Mouse (Mus musculus): Measurements from ENCODE around the gene Dmrta2. TPM values are rescaled to one million over a fixed set of nuclear protein-coding genes. Genes with fewer than 3 reads are reported as not detected.

Gene Dmrta2
- polyA plus RNA-seq, 1 experiment from 2014 or later = 2.4 TPM

DNA sequence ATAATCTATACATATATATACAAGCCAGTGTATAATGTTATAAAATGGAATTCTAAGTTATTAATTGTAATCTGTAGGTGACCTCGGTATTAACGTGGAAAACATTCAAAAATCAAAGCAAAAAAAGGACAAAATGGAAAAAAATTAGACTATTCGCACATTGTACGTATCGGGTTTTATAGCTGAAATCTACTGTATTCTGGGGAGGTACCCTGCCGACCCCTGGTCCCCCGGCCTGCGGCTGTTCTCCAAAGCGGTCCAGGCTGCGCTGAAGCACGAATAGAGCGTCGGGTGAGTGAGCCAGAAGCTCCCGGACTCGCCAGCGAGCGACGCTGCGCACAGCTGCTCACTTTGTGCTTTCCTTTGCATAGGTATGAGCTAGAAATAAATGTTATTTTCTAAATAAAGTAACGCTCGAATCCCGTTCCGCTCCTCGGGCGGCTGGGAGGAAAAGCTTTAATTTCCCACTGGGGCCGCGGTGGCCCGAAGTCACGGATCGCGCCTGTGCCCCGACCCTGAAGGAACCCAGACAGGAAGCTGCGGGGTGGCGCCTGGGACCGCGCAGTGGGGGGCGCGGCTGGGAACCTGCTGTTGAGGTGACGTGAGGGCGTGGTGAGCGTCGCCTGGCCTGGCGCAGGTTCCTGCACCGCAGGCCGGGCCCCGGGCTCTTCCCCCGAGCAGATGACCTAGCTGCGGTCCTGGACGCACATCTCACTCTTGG, 5.6 kb downstream of the Dmrta2 start:
- Histone ChIP-seq H3K9me3 (ENCODE audit: control insufficient read depth, low read length) (no peaks in the 10 kb centered on the region), H3K9ac (replicated peaks; ENCODE audit: low read depth, low read length) (peak overlapping the region; percentile 44), H3K36me3 (ENCODE audit: control insufficient read depth, insufficient read depth) (no peaks in the 10 kb centered on the region), H3K4me2 (ENCODE audit: low read length) (peak overlapping the region; percentile 63), H3K4me1 (replicated peaks; ENCODE audit: control insufficient read depth, insufficient read depth, low read length) (peaks cover 38% of the 10 kb centered on the region), H3K27me3 (replicated peaks; ENCODE audit: control insufficient read depth, insufficient read depth, low read length) (peaks cover 39% of the 10 kb centered on the region), H3K27ac (ENCODE audit: low read length) (peak overlapping the region; percentile 8), H3K4me3 (replicated peaks; ENCODE audit: low read length) (peak overlapping the region; percentile 23)
- under 1% methylated on average over 40 of the region's 49 CpGs for WGBS
- ATAC-seq = no peak

DNA sequence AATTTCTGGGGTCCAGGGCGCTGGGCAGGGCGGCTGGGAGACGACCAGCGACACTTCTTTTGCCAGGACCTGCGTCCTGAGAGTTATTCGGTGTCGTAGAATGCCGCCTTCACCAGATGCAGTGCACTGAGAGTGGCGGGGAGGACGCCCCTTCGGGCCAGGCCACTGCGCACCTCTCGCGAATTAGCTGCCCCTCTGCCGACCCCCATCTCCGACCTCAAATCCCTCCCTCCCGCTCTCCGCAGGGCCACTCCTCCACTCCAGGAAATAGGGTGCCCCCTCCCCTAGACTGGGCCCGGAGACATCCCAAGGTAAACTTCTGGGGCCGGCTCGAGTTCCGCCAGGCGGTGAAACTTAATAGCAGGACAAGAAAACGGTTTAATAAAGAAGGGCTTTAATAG, 6.2 kb downstream of the Dmrta2 start:
- under 1% methylated on average over 24 of the region's 24 CpGs for WGBS
- Histone ChIP-seq H3K36me3 (ENCODE audit: control insufficient read depth, insufficient read depth) (no peaks in the 10 kb centered on the region), H3K27me3 (replicated peaks; ENCODE audit: control insufficient read depth, insufficient read depth, low read length) (peaks cover 38% of the 10 kb centered on the region), H3K4me2 (ENCODE audit: low read length) (peak overlapping the region; percentile 63), H3K4me1 (replicated peaks; ENCODE audit: control insufficient read depth, insufficient read depth, low read length) (peaks cover 38% of the 10 kb centered on the region), H3K4me3 (replicated peaks; ENCODE audit: low read length) (peak overlapping the region; percentile 23), H3K9ac (replicated peaks; ENCODE audit: low read depth, low read length) (peak overlapping the region; percentile 44), H3K27ac (ENCODE audit: low read length) (peak overlapping the region; percentile 65), H3K9me3 (ENCODE audit: control insufficient read depth, low read length) (no peaks in the 10 kb centered on the region)
- peak; percentile 13; the same call in 1 of the 2 replicates for ATAC-seq

DNA sequence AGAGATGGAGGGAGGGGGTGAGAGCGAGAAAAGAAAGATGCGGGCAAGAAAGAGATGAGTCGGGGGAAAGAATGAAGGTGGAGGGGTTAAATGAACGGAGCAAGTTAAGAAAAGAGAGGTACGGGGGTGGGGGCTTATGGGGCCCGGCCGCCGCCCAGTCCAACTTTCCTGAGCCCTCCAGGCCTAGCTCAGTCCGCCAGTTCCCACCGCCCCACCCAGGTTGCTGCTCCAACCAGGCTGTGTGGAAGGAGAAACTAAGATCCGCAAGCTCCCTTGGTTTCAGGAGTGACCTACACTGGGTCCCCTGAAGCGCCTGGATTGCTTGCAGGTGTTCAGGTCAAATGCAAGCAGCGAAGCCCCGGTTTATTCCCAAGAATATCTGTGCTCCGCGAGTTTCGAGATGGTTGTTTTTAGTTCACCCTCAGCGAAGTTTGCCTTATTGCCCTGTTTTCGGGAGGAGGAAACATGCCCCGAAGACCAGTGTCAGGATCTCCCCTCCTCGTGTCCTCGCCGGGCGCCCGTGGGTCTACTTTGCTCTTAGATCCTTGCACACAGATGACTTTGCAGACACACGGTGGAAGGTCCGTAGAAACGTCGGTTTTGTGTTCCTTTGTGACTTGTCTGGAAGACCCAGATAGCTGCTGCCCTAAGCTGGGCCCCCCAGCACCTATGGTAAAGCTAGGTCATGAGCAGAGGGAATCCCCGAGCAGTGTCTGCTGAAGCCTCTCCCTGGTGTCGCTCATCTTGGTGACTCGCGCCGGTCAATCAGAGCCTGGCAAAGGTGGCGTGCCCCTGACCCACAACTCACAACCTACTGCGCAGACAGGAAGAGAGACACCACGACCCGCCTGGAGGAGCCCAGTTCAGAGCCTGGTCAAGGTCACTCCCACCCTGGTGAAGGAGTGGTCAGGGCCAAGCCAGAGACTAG, 6.9 kb downstream of the Dmrta2 start:
- peak overlapping the region; percentile 63 for H3K4me2 ChIP-seq (ENCODE audit: low read length)
- no peak for ATAC-seq
- H3K36me3 ChIP-seq (ENCODE audit: control insufficient read depth, insufficient read depth) = no peaks in the 10 kb centered on the region
- H3K4me1 ChIP-seq (replicated peaks; ENCODE audit: control insufficient read depth, insufficient read depth, low read length) = peaks cover 35% of the 10 kb centered on the region
- 2% methylated on average over 37 of the region's 38 CpGs for WGBS
- H3K9me3 ChIP-seq (ENCODE audit: control insufficient read depth, low read length) = no peaks in the 10 kb centered on the region
- peak overlapping the region; percentile 65 for H3K27ac ChIP-seq (ENCODE audit: low read length)
- peak overlapping the region; percentile 16; the same call in 1 of the 2 replicates for H3K4me3 ChIP-seq (replicated peaks; ENCODE audit: low read length)
- H3K9ac ChIP-seq (replicated peaks; ENCODE audit: low read depth, low read length) = peak overlapping the region; percentile 41
- peaks cover 39% of the 10 kb centered on the region for H3K27me3 ChIP-seq (replicated peaks; ENCODE audit: control insufficient read depth, insufficient read depth, low read length)

- H3K9ac ChIP-seq (replicated peaks; ENCODE audit: low read depth, low read length) = peak overlapping the region; percentile 41; the same call in 1 of the 2 replicates
- H3K4me2 ChIP-seq (ENCODE audit: low read length) = peak overlapping the region; percentile 63
- H3K27me3 ChIP-seq (replicated peaks; ENCODE audit: control insufficient read depth, insufficient read depth, low read length) = peaks cover 36% of the 10 kb centered on the region
- H3K27ac ChIP-seq (ENCODE audit: low read length) = 0 out of 2 replicates have a peak overlapping the region, but pooled peaks have one; percentile 65
- no peaks in the 10 kb centered on the region for H3K9me3 ChIP-seq (ENCODE audit: control insufficient read depth, low read length)
- no peak overlapping the region for H3K4me3 ChIP-seq (replicated peaks; ENCODE audit: low read length)
- no peak for ATAC-seq
- peaks cover 30% of the 10 kb centered on the region for H3K4me1 ChIP-seq (replicated peaks; ENCODE audit: control insufficient read depth, insufficient read depth, low read length)
- no peaks in the 10 kb centered on the region for H3K36me3 ChIP-seq (ENCODE audit: control insufficient read depth, insufficient read depth)
- 8% methylated on average over 16 of the region's 16 CpGs for WGBS
Measured at GRCm38 (mm10) chr4:109985424-109986172, 7.7 kb downstream of the Dmrta2 start.

DNA sequence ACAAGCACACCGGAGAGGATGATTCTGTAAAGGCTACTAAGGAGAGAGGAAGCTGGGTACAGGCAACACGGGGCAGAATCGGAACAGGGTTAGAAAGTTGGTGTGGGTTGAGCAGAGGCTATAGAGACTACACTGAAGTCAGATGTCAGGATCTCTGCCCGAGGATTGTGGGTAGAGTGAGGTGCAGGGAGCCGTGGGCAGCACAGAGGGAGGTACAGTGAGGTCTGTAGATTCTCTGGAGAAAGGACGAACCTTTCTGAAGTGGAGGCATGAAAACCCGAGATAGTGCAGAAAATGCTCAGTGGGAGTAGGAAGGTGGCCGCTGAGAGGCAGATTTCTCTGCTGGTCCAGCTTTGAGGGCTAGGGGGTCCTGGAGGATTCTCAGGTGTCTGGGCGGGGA, 8.4 kb downstream of the Dmrta2 start:
- H3K27me3 ChIP-seq (replicated peaks; ENCODE audit: control insufficient read depth, insufficient read depth, low read length) = peaks cover 34% of the 10 kb centered on the region
- H3K9ac ChIP-seq (replicated peaks; ENCODE audit: low read depth, low read length) = no peak overlapping the region
- H3K4me1 ChIP-seq (replicated peaks; ENCODE audit: control insufficient read depth, insufficient read depth, low read length) = peaks cover 30% of the 10 kb centered on the region
- no peak overlapping the region for H3K4me2 ChIP-seq (ENCODE audit: low read length)
- 9% methylated on average over 9 of the region's 9 CpGs for WGBS
- no peak for ATAC-seq
- H3K9me3 ChIP-seq (ENCODE audit: control insufficient read depth, low read length) = no peaks in the 10 kb centered on the region
- H3K4me3 ChIP-seq (replicated peaks; ENCODE audit: low read length) = no peak overlapping the region
- H3K36me3 ChIP-seq (ENCODE audit: control insufficient read depth, insufficient read depth) = no peaks in the 10 kb centered on the region
- no peak overlapping the region for H3K27ac ChIP-seq (ENCODE audit: low read length)

DNA sequence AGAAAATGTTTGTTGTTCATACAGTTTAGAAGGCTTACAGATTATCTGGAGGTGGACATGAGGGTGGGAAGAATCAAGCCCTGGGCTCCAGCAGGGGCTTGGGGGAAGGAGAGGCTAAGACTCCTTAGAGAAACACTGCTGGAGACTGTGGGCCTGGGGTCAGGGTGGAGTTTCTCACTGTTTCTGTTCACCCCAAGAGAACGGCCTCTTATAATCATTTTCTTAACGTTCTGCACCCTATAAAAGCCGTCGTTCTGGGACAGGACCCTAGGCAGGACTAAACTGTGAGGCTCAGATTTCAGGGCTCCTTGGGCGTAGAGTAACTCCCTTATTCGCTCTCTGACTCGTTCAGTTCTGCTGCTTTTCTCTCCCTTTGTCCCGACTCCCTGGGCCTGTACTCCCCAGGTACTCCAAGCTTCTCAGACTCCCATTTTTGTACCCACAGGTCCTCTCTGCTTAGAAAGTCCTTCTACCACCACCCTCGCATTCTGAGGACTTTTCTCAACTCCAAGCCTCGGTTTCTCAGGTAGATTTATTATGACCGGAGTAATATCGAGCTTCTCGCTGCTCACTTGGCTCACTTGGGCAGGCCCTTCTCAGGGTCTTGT, 9.0 kb downstream of the Dmrta2 start:
- 7% methylated on average over 13 of the region's 13 CpGs for WGBS
- H3K27ac ChIP-seq (ENCODE audit: low read length) = no peak overlapping the region
- H3K4me1 ChIP-seq (replicated peaks; ENCODE audit: control insufficient read depth, insufficient read depth, low read length) = peaks cover 28% of the 10 kb centered on the region
- no peak overlapping the region for H3K4me3 ChIP-seq (replicated peaks; ENCODE audit: low read length)
- H3K36me3 ChIP-seq (ENCODE audit: control insufficient read depth, insufficient read depth) = no peaks in the 10 kb centered on the region
- no peak for ATAC-seq
- H3K4me2 ChIP-seq (ENCODE audit: low read length) = no peak overlapping the region
- no peak overlapping the region for H3K9ac ChIP-seq (replicated peaks; ENCODE audit: low read depth, low read length)
- peaks cover 34% of the 10 kb centered on the region for H3K27me3 ChIP-seq (replicated peaks; ENCODE audit: control insufficient read depth, insufficient read depth, low read length)
- H3K9me3 ChIP-seq (ENCODE audit: control insufficient read depth, low read length) = no peaks in the 10 kb centered on the region

DNA sequence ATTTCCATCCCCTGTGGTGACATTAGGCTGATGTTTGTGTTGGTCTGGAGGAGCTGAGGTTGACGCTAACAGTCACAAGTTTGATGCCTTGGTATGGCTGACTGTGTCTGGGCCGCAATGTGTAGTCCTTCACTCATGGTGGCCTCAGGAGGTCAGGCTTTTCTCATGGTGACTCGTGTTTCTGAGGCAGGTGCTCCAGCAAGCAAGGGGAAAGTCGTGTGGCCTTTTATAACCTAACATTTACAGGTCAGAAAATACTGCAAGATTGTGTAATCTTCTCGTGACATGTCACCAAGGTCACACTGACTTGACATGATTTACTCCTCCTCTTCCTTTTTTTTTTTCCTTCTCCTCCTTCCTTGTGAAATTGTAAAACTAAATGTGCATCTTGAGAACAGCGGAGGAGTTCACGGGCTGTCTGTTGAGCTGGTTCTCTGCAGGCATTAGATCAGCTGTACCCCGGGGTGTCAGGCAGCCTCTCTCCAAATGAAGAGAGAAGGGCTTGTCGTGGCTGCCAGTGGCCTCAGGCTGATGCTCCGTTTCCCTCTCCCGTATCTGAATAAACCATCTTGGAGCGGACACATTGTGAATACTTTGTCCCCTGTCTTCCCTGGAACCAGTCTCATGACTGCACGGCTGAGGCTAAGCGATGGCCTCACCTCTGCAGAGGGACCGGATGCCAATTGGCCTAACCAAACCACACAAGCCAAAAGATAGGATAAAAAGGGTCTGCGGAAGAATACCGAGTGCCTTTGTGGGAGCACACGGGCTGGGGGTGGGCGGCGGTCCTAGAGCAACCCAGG, 9.9 kb downstream of the Dmrta2 start:
- Histone ChIP-seq H3K36me3 (ENCODE audit: control insufficient read depth, insufficient read depth) (no peaks in the 10 kb centered on the region), H3K27me3 (replicated peaks; ENCODE audit: control insufficient read depth, insufficient read depth, low read length) (peaks cover 34% of the 10 kb centered on the region), H3K27ac (ENCODE audit: low read length) (no peak overlapping the region), H3K4me3 (replicated peaks; ENCODE audit: low read length) (no peak overlapping the region), H3K4me1 (replicated peaks; ENCODE audit: control insufficient read depth, insufficient read depth, low read length) (peaks cover 19% of the 10 kb centered on the region), H3K9me3 (ENCODE audit: control insufficient read depth, low read length) (no peaks in the 10 kb centered on the region), H3K9ac (replicated peaks; ENCODE audit: low read depth, low read length) (0 out of 2 replicates have a peak overlapping the region, but pooled peaks have one; percentile 20), H3K4me2 (ENCODE audit: low read length) (peak overlapping the region; percentile 22; the same call in 1 of the 2 replicates)
- ATAC-seq = no peak
- 6% methylated on average over 19 of the region's 20 CpGs for WGBS

- Histone ChIP-seq H3K27ac (ENCODE audit: low read length) (no peak overlapping the region), H3K36me3 (ENCODE audit: control insufficient read depth, insufficient read depth) (no peaks in the 10 kb centered on the region), H3K9ac (replicated peaks; ENCODE audit: low read depth, low read length) (no peak overlapping the region), H3K4me1 (replicated peaks; ENCODE audit: control insufficient read depth, insufficient read depth, low read length) (peaks cover 19% of the 10 kb centered on the region), H3K4me3 (replicated peaks; ENCODE audit: low read length) (no peak overlapping the region), H3K4me2 (ENCODE audit: low read length) (no peak overlapping the region), H3K9me3 (ENCODE audit: control insufficient read depth, low read length) (no peaks in the 10 kb centered on the region), H3K27me3 (replicated peaks; ENCODE audit: control insufficient read depth, insufficient read depth, low read length) (peaks cover 34% of the 10 kb centered on the region)
- ATAC-seq = no peak
- WGBS = 27% methylated on average over 5 of the region's 5 CpGs
Measured at GRCm38 (mm10) chr4:109988411-109988810, 10.6 kb downstream of the Dmrta2 start.

Data from forebrain, embryonic 16.5 days (tissue).